Mouse (Mus musculus) liver, adult 2 months (tissue): ENCODE measurements around the gene Ccdc149.

Source experiments
- CTCF ChIP-seq: fragments of 200-500 bp; IDR thresholded peaks from 2 replicates; pipeline ENCODE4 v1.5.1; 2011; ENCODE audit warnings: low read depth, low read length, control low read depth
- POLR2A ChIP-seq: fragments of 200-500 bp; IDR thresholded peaks from 2 replicates; pipeline ENCODE4 v1.6.1; 2011; ENCODE audit warnings: low read length, control low read depth; ENCODE audit not compliant: insufficient read depth; ENCODE audit errors: extremely low read depth

DNA sequence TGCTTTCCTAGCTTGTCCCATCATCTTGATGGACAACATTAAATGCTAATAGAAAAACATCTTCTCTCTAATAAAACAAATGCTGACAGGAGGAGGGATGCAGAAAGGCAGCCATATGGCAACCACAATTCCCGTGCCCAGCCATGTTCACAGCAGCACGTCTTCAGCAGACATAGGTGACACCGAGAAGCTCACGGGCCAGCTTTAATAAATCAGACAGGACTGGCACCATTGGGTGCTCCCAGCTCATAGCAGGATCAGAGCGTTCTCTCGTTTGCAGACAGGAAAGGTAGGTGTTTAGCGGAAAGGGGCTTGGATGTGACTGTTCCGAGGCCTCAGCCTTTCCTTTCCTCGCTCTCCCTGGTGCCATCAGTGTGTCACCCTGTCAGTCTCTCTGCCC is 95.5 kb downstream of the Ccdc149 start:
- TF ChIP-seq CTCF (no peak), POLR2A (no peak)
